Mouse (Mus musculus) small intestine, adult 2 months (tissue): Measurements from ENCODE around the gene Arsg. TPM values are rescaled to one million over a fixed set of nuclear protein-coding genes. Genes with fewer than 3 reads are reported as not detected.
A peak's percentile ranks its signal among the peaks of the same experiment; 100 is the strongest.

Experiments
- H3K27ac ChIP-seq: fragments of 200-500 bp; 2 replicates; pipeline ENCODE4 v1.5.1; 2012; ENCODE audit warnings: low read depth, low read length, control low read depth, inconsistent platforms; ENCODE audit not compliant: insufficient read depth
- H3K27me3 ChIP-seq: fragments of 200-500 bp; 2 replicates; pipeline ENCODE4 v1.6.1; 2012; ENCODE audit warnings: mild to moderate bottlenecking, moderate library complexity, low read length, inconsistent platforms; ENCODE audit not compliant: control insufficient read depth, insufficient read depth
- H3K36me3 ChIP-seq: fragments of 200-500 bp; 2 replicates; pipeline ENCODE4 v1.6.1; 2012; ENCODE audit warnings: mild to moderate bottlenecking, low read length, control low read depth, inconsistent platforms; ENCODE audit not compliant: control insufficient read depth, insufficient read depth
- H3K4me1 ChIP-seq: fragments of 200-500 bp; 2 replicates; pipeline ENCODE4 v1.6.1; 2012; ENCODE audit warnings: low read length, inconsistent platforms, mixed read lengths; ENCODE audit not compliant: control insufficient read depth, insufficient read depth, insufficient read length
- H3K4me3 ChIP-seq: fragments of 200-500 bp; 2 replicates; pipeline ENCODE4 v1.5.1; 2012; ENCODE audit warnings: low read depth, mild to moderate bottlenecking, control low read depth, inconsistent platforms, low read length, moderate library complexity
- CTCF ChIP-seq: fragments of 200-500 bp; IDR thresholded peaks from 2 replicates; pipeline ENCODE4 v1.5.1; 2012; ENCODE audit warnings: low read depth, mild to moderate bottlenecking, control low read depth, inconsistent platforms, low read length, moderate library complexity, mixed read lengths; ENCODE audit not compliant: insufficient replicate concordance, insufficient read length; ENCODE audit errors: extremely low read depth
- POLR2A ChIP-seq: fragments of 200-500 bp; IDR thresholded peaks from 2 replicates; pipeline ENCODE4 v1.6.1; 2012; ENCODE audit warnings: low read depth, mild to moderate bottlenecking, control low read depth, inconsistent platforms, low read length, moderate library complexity
- WGBS: fragments of 180-500 bp; shearing (Covaris S2); methylation state at CpG from one replicate; pipeline ENCODE4 v1.1.7; 2018; 5-methylcytosine and 5-hydroxymethylcytosine counted together
- polyA plus RNA-seq: library from polyadenylated mRNA; depleted of rRNA; stranded (reverse); fragments of >200 nt; gene quantifications from 2 replicates; pipeline ENCODE4 v1.2.3, GENCODE M21; 2012

The Arsg gene
- polyA plus RNA-seq, 1 experiment, result 3.1 TPM

DNA sequence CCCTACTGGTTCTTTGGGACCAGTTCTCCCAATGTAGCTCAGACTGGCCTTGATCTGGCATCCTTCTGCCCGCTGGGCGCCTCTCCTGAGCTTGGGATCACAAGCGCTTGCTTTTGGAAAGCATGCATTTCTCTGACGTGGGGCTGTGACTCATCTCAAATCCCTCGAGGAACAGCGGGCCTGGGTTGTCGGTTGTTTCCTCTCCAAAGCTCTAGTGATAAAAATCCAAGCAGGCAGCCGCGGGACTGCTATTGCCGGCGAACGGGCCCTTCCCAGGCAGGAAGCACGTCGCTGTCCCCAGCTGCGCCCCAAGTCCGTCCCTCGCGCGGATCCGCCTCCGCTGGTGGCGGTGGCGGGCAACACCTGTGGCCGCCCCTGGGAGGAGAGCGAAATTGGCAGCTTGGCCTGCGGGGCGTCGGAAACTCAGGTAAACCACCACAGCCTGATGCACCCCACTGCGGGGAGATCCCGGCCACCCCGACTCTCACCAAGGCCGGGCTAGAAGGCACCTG is 33.3 kb upstream of the Arsg start:
- Histone ChIP-seq H3K4me3 (peak overlapping the region; percentile 81), H3K27me3 (no peaks in the 10 kb centered on the region), H3K36me3 (peaks cover 6% of the 10 kb centered on the region), H3K27ac (peak overlapping the region; percentile 50; the same call in 1 of the 2 replicates), H3K4me1 (no peaks in the 10 kb centered on the region; the same call in 1 of the 2 replicates)
- TF ChIP-seq POLR2A (no peak), CTCF (no peak)
- WGBS, result under 1% methylated on average over 32 of the region's 32 CpGs

DNA sequence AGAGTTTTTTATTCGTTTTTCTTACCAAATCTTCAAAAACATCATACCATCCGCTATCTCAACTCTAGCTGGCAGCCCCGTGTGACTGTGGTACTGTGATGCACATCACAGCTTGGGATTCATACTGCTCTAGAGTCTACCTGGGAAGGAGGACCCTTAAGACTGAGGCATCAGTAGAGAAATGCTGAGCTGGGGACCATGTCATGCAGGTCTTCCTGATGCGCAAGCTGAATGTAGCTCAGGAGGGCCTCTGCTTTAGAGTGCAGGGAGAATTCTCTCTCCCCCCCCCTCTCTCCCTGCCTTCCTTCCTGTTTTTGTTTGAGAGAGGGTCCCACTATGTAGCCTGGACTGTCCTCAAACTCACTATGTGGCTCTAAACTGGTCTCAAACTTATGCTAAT is 32.5 kb upstream of the Arsg start:
- WGBS, result 48% methylated on average over 4 of the region's 4 CpGs

DNA sequence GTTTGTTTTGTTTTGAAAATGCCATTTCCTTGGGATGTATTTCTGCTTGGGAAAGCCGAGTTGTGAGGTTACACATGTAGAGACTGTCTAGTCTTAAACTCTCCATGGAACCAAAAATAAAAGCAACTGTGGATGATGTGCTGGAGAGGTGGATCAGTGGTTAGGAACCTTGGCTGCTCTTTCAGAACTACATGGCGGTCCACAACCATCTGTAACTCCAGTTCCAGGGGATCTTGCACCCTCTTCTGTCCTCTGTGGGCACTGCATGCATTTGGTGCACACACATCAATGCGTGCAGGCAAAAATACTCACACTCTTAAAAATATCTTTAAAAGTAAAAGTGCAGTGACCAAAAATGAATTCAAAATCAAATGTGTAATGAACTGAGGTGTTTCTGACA is 32.1 kb upstream of the Arsg start:
- H3K27me3 ChIP-seq, result no peaks in the 10 kb centered on the region
- H3K4me1 ChIP-seq, result no peaks in the 10 kb centered on the region; the same call in 1 of the 2 replicates
- no peak overlapping the region for H3K27ac ChIP-seq
- 71% methylated on average over 3 of the region's 3 CpGs for WGBS
- H3K36me3 ChIP-seq, result peaks cover 1% of the 10 kb centered on the region; the same call in 1 of the 2 replicates
- no peak overlapping the region for H3K4me3 ChIP-seq
- peak; percentile 69; the same call in 1 of the 2 replicates for TF ChIP-seq CTCF
- TF ChIP-seq POLR2A, result no peak

More for the DNA sequence above, 32.5 kb upstream of the Arsg start:
- Histone ChIP-seq H3K27ac (no peak overlapping the region), H3K36me3 (peaks cover 2% of the 10 kb centered on the region; the same call in 1 of the 2 replicates), H3K4me3 (no peak overlapping the region), H3K27me3 (no peaks in the 10 kb centered on the region), H3K4me1 (no peaks in the 10 kb centered on the region; the same call in 1 of the 2 replicates)
- TF ChIP-seq POLR2A (no peak), CTCF (no peak)

DNA sequence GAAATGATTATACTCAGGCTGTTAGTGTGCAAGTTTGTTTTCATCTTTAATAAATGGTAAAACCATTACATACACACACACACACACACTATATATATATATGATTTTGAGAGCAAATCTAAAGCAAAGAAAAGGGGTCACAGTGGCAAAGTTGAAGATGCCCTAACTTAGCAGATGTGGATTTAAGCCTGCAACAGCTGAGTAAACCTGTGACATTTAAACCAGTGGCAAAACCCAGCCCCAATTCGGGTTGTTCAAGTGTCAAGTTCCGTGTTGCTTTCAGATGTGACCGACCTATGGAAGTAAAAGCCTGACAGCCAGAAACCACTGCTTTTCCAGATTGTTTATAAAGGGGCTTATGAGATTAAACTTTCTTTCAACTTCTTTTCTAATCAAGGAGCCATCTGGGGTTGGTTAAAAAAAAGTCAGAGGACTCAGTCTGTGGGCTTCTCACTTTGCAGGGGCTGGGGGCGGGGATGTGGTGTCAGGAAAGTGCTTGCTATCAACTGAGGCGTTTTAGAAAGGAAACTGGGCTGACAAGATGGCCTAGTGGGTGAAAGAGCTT is 30.9 kb upstream of the Arsg start:
- WGBS, result 79% methylated on average over 5 of the region's 5 CpGs
- Histone ChIP-seq H3K4me3 (no peak overlapping the region), H3K27ac (no peak overlapping the region), H3K4me1 (no peaks in the 10 kb centered on the region; the same call in 1 of the 2 replicates), H3K27me3 (no peaks in the 10 kb centered on the region), H3K36me3 (no peaks in the 10 kb centered on the region)
- TF ChIP-seq CTCF (no peak), POLR2A (no peak)

DNA sequence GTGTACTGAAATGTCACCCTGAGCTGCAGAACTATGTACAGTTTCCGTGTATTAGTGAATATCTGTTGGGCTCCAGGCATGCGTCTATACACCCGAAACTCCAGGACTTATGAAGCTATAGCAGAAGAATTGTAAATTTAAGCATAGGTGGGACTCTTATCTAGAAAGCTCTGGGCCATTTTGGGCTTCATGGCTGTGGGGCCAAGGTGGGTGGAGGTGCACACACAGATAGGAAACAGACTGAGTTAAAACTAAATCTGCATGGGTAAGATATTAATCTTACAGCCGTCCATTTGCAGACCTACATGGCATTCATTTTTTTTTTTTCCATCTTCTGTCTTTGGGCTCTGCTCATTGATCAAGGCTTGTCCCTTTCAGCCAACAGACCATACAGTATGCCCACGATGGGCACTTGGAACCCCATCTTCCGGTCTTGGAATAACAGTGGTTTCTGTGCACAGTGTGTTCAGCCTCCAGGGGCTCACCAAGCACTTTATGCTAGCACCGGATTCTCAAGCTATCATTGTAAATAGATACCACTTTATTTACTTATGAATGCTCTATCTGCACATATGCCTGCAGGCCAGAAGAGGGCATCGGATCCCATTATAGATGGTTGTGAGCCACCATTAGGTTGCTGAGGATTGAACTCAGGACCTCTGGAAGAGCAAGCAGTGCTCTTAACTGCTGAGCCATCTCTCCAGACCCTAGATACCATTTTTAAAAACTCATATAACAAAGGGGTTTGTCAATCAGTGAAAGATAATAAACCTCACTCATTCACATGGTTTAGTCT is 29.5 kb upstream of the Arsg start:
- no peak for TF ChIP-seq CTCF
- no peak for TF ChIP-seq POLR2A
- WGBS, result 92% methylated on average over 8 of the region's 8 CpGs
- Histone ChIP-seq H3K27ac (no peak overlapping the region), H3K4me3 (no peak overlapping the region), H3K36me3 (no peaks in the 10 kb centered on the region), H3K27me3 (no peaks in the 10 kb centered on the region), H3K4me1 (no peaks in the 10 kb centered on the region; the same call in 1 of the 2 replicates)

DNA sequence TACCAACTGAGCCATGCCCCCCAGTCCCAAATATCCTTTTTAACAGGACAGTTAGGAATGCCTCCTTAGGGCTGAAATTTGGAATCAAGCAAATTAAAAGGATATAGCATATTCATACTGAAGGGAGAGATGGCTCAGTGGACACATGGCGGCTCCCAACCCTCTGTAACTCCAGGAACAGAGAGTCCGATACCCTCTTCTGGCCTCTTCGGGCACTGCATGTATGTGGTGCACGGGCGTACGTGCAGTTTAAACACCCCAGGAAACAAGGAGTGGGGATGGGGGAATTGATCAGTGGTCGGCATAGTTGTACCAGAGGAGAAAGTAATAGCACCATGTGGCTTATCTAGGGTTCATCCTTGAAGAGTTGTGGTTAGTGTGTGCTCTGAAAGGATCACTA is 28.6 kb upstream of the Arsg start:
- WGBS, result 70% methylated on average over 7 of the region's 7 CpGs
- Histone ChIP-seq H3K36me3 (no peaks in the 10 kb centered on the region), H3K4me3 (no peak overlapping the region), H3K27ac (no peak overlapping the region), H3K27me3 (no peaks in the 10 kb centered on the region), H3K4me1 (no peaks in the 10 kb centered on the region; the same call in 1 of the 2 replicates)
- TF ChIP-seq CTCF (peak; percentile 40; the same call in 1 of the 2 replicates), POLR2A (no peak)
